In genomic region chr6:129825559-129825958, GRCm38 (mm10) we compare ENCODE assay signal across 39 mouse cellular contexts. TPM values are rescaled to one million over a fixed set of nuclear protein-coding genes. Genes with fewer than 3 reads are reported as not detected.
DNase-seq lines count a peak whose midpoint lies in the region; ATAC-seq and TF ChIP-seq lines count a peak whose summit lies in the region.
"Had no signal": no experiment of that assay in that cellular context is flagged by ENCODE, and none has a peak within 500 bp of the region (broad histone marks: within the 10 kb centered on the region; RNA-seq: fewer than 3 reads in every experiment).

No protein-coding gene starts in this region.

- no peaks in the 10 kb centered on the region for H3K36me3 ChIP-seq in forebrain, embryonic 16.5 days (ENCODE audit: control insufficient read depth, insufficient read depth)
- H3K36me3 ChIP-seq: embryonic facial prominence, embryonic 12.5 days; G1E; heart, embryonic 12.5 days; hindbrain, embryonic 15.5 days; limb, embryonic 12.5 days; midbrain, embryonic 13.5 days; neural tube, embryonic 15.5 days had no signal

- H3K9me3 ChIP-seq in forebrain, embryonic 16.5 days (ENCODE audit: control insufficient read depth, low read length): peaks cover 5% of the 10 kb centered on the region
- H3K9me3 ChIP-seq: embryonic facial prominence, embryonic 12.5 days; G1E; hindbrain, embryonic 15.5 days had no signal

- no peak overlapping the region for H3K4me2 ChIP-seq in forebrain, embryonic 16.5 days (ENCODE audit: low read length)
- H3K4me2 ChIP-seq: embryonic facial prominence, embryonic 12.5 days; heart, embryonic 12.5 days; hindbrain, embryonic 15.5 days; limb, embryonic 12.5 days; liver, embryonic 11.5 days; midbrain, embryonic 13.5 days; neural tube, embryonic 15.5 days had no signal

- no peak overlapping the region for H3K9ac ChIP-seq in forebrain, embryonic 16.5 days (replicated peaks; ENCODE audit: low read depth, low read length)
- H3K9ac ChIP-seq: embryonic facial prominence, embryonic 12.5 days; heart, embryonic 12.5 days; hindbrain, embryonic 15.5 days; limb, embryonic 12.5 days; midbrain, embryonic 13.5 days; neural tube, embryonic 15.5 days had no signal

- no peak for DNase-seq in layer of hippocampus, adult 2 months (ENCODE audit: low spot score in 2 of 2)
- DNase-seq in layer of hippocampus, adult 9-11 months: no peak
- DNase-seq in B cell, adult 2 months: peak; percentile 3 to 25
- peak; percentile 41 for DNase-seq in NIH3T3 (ENCODE audit: low read depth)
- no peak for DNase-seq in urinary bladder, postnatal 25 days (ENCODE audit: low spot score)
- no peak for DNase-seq in layer of hippocampus, postnatal 36 days
- DNase-seq: adrenal gland, postnatal 10 days; cerebellum, adult 11 months; cerebellum, adult 9-10 months; embryo, embryonic 11 days; gastrocnemius, adult 2 months; gastrocnemius, postnatal 36 days; heart, adult 18-20 months; kidney, adult 8-10 months; kidney, postnatal 14 days; lung, postnatal 36 days; right cerebral cortex, adult 18-20 months; spleen, adult 18-20 months; thymus, adult 2 months; thymus, postnatal 4 days had no signal

- 86% methylated on average over 1 of the region's 1 CpGs for WGBS in forebrain, embryonic 16.5 days

- H3K27me3 ChIP-seq in forebrain, embryonic 16.5 days (replicated peaks; ENCODE audit: control insufficient read depth, insufficient read depth, low read length): no peaks in the 10 kb centered on the region
- H3K27me3 ChIP-seq: embryonic facial prominence, embryonic 12.5 days; heart, embryonic 12.5 days; hindbrain, embryonic 15.5 days; limb, embryonic 12.5 days; midbrain, embryonic 13.5 days; neural tube, embryonic 15.5 days had no signal

- no peak overlapping the region for H3K4me3 ChIP-seq in layer of hippocampus, adult 2 months
- H3K4me3 ChIP-seq in forebrain, embryonic 16.5 days (replicated peaks; ENCODE audit: low read length): no peak overlapping the region
- H3K4me3 ChIP-seq: embryonic facial prominence, embryonic 12.5 days; gastrocnemius, adult 2 months; heart, embryonic 12.5 days; hindbrain, embryonic 15.5 days; limb, embryonic 12.5 days; midbrain, embryonic 13.5 days; neural tube, embryonic 15.5 days had no signal

- no peaks in the 10 kb centered on the region for H3K4me1 ChIP-seq in forebrain, embryonic 16.5 days (replicated peaks; ENCODE audit: control insufficient read depth, insufficient read depth, low read length)
- H3K4me1 ChIP-seq: embryonic facial prominence, embryonic 12.5 days; heart, embryonic 12.5 days; hindbrain, embryonic 15.5 days; limb, embryonic 12.5 days; midbrain, embryonic 13.5 days; neural tube, embryonic 15.5 days had no signal

- peak; percentile 59 for ATAC-seq in megakaryocyte progenitor cell, adult 5-6 weeks (replicated peaks; ENCODE audit: poor library complexity)
- ATAC-seq in forebrain, embryonic 16.5 days: no peak
- ATAC-seq: forebrain, embryonic 14.5 days; midbrain, embryonic 13.5 days had no signal

- TF ChIP-seq CTCF in layer of hippocampus, adult 2 months (conservative IDR thresholded peaks at IDR 0.05): peak; percentile 56

- H3K27ac ChIP-seq in layer of hippocampus, adult 2 months: no peak overlapping the region
- H3K27ac ChIP-seq in forebrain, embryonic 16.5 days (ENCODE audit: low read length): no peak overlapping the region
- H3K27ac ChIP-seq: embryonic facial prominence, embryonic 12.5 days; gastrocnemius, adult 2 months; hindbrain, embryonic 15.5 days; limb, embryonic 12.5 days; midbrain, embryonic 13.5 days; neural tube, embryonic 15.5 days had no signal

RNA-seq across cellular contexts. Expression of gene Gm17631, which starts 36.9 kb away (rescaled TPM):
- not detected for total RNA-seq in layer of hippocampus, adult 2 months (2021)
- total RNA-seq in megakaryocyte progenitor cell, adult 5-6 weeks (2015): not detected in 2 replicates
- total RNA-seq in megakaryocyte progenitor cell, adult 5-6 weeks (2017): not detected in 2 replicates
- not detected in 2 replicates for polyA plus RNA-seq in forebrain, embryonic 16.5 days (2015; fragmentation: Nextera tagmentation; extraction: Ambion mirVana)
- not detected for total RNA-seq in layer of hippocampus, postnatal 36 days (2021)
- total RNA-seq: adrenal gland, postnatal 10 days; G1E; gastrocnemius, adult 2 months; gastrocnemius, postnatal 36 days; heart, adult 18-20 months; hematopoietic stem cell, adult 5-6 weeks; left cerebral cortex, postnatal 25 days; megakaryocyte-erythroid progenitor cell, adult 5-6 weeks had no signal
- polyA plus RNA-seq: C2C12; embryonic facial prominence, embryonic 12.5 days; forebrain, embryonic 14.5 days; G1E; heart, embryonic 12.5 days; heart, postnatal 0 days; hindbrain, embryonic 15.5 days; intestine, embryonic 14.5 days; limb, embryonic 12.5 days; liver, embryonic 11.5 days; liver, embryonic 16.5 days; lung, embryonic 16.5 days; midbrain, embryonic 13.5 days; neural tube, embryonic 15.5 days; thymus, adult 2 months had no signal

RNA-seq across cellular contexts. Expression of gene Gm156, which starts 41.5 kb away (rescaled TPM):
- not detected for total RNA-seq in layer of hippocampus, adult 2 months (2021)
- total RNA-seq in megakaryocyte progenitor cell, adult 5-6 weeks (2015): not detected in 2 replicates
- not detected in 2 replicates for total RNA-seq in megakaryocyte progenitor cell, adult 5-6 weeks (2017)
- not detected in 2 replicates for polyA plus RNA-seq in forebrain, embryonic 16.5 days (2015; fragmentation: Nextera tagmentation; extraction: Ambion mirVana)
- total RNA-seq in layer of hippocampus, postnatal 36 days (2021): not detected
- total RNA-seq: adrenal gland, postnatal 10 days; G1E; gastrocnemius, adult 2 months; gastrocnemius, postnatal 36 days; heart, adult 18-20 months; hematopoietic stem cell, adult 5-6 weeks; left cerebral cortex, postnatal 25 days; megakaryocyte-erythroid progenitor cell, adult 5-6 weeks had no signal
- polyA plus RNA-seq: C2C12; embryonic facial prominence, embryonic 12.5 days; forebrain, embryonic 14.5 days; G1E; heart, embryonic 12.5 days; heart, postnatal 0 days; hindbrain, embryonic 15.5 days; intestine, embryonic 14.5 days; limb, embryonic 12.5 days; liver, embryonic 11.5 days; liver, embryonic 16.5 days; lung, embryonic 16.5 days; midbrain, embryonic 13.5 days; neural tube, embryonic 15.5 days; thymus, adult 2 months had no signal

RNA-seq across cellular contexts. Expression of gene Klra17, which starts 50.9 kb away (rescaled TPM):
- total RNA-seq in layer of hippocampus, adult 2 months (2021): not detected
- total RNA-seq in megakaryocyte progenitor cell, adult 5-6 weeks (2015): 0.20 and 0.66 TPM in 2 replicates
- 0.44 and 0.54 TPM in 2 replicates for total RNA-seq in megakaryocyte progenitor cell, adult 5-6 weeks (2017)
- polyA plus RNA-seq in forebrain, embryonic 16.5 days (2015; fragmentation: Nextera tagmentation; extraction: Ambion mirVana): not detected in 2 replicates
- not detected for total RNA-seq in layer of hippocampus, postnatal 36 days (2021)
- total RNA-seq: adrenal gland, postnatal 10 days; G1E; gastrocnemius, adult 2 months; gastrocnemius, postnatal 36 days; heart, adult 18-20 months; hematopoietic stem cell, adult 5-6 weeks; left cerebral cortex, postnatal 25 days; megakaryocyte-erythroid progenitor cell, adult 5-6 weeks had no signal
- polyA plus RNA-seq: embryonic facial prominence, embryonic 12.5 days; forebrain, embryonic 14.5 days; G1E; heart, embryonic 12.5 days; heart, postnatal 0 days; hindbrain, embryonic 15.5 days; intestine, embryonic 14.5 days; limb, embryonic 12.5 days; liver, embryonic 11.5 days; lung, embryonic 16.5 days; midbrain, embryonic 13.5 days; neural tube, embryonic 15.5 days had no signal

Comparison
In these comparisons a context has a peak if more than half of its experiments do, and no peak if none do; other contexts are left out.
1. DNase-seq: peak in B cell, adult 2 months (2 of 2) and NIH3T3 (single experiment); none in layer of hippocampus, adult 2 months (0 of 2), layer of hippocampus, adult 9-11 months (single experiment), urinary bladder, postnatal 25 days (single experiment) and layer of hippocampus, postnatal 36 days (0 of 2).